Mouse (Mus musculus) heart, postnatal 0 days (tissue): ENCODE results near the gene Cog3. TPM values are rescaled to one million over a fixed set of nuclear protein-coding genes. Genes with fewer than 3 reads are reported as not detected.
"Not testable (repeated sequence)": the region's sequence is repeated elsewhere in the genome, so short reads cannot be mapped to it uniquely, and the experiment has no call there.

ENCODE experiments used
- ATAC-seq: fragments of 200-750 bp; cut with Nextera tagmentation; 2 replicates; pipeline ENCODE4 v1.8.0; 2017; ENCODE audit warnings: low read depth, moderate number of reproducible peaks, moderate library complexity; ENCODE audit not compliant: insufficient read depth
- DNase-seq: peaks from one replicate; pipeline ENCODE4 v3.0.0-alpha.2; 2016; ENCODE audit warnings: low spot score
- H3K27ac ChIP-seq: fragments of 300-500 bp; sonication (generic); 2 replicates; pipeline ENCODE4 v1.5.1; 2014; ENCODE audit warnings: low read depth, mild to moderate bottlenecking
- H3K27me3 ChIP-seq: fragments of 300-500 bp; sonication (generic); 2 replicates; pipeline ENCODE4 v1.6.1; 2014; ENCODE audit warnings: low read length, mixed read lengths; ENCODE audit not compliant: control insufficient read depth, insufficient read depth
- H3K36me3 ChIP-seq: fragments of 300-500 bp; sonication (generic); replicated peaks from 2 replicates; pipeline ENCODE4 v1.6.1; 2014; ENCODE audit warnings: low read length, mixed read lengths; ENCODE audit not compliant: control insufficient read depth, insufficient read depth
- H3K4me1 ChIP-seq: fragments of 300-500 bp; sonication (generic); 2 replicates; pipeline ENCODE4 v1.6.1; 2014; ENCODE audit warnings: antibody characterized with exemption; ENCODE audit not compliant: control insufficient read depth, insufficient read depth
- H3K4me2 ChIP-seq: fragments of 300-500 bp; sonication (generic); 2 replicates; pipeline ENCODE4 v1.6.1; 2014; ENCODE audit warnings: low read depth, mild to moderate bottlenecking, low read length, moderate library complexity
- H3K4me3 ChIP-seq: fragments of 300-500 bp; sonication (generic); 2 replicates; pipeline ENCODE4 v1.5.1; 2014; ENCODE audit warnings: low read depth, low read length
- H3K9ac ChIP-seq: fragments of 300-500 bp; sonication (generic); replicated peaks from 2 replicates; pipeline ENCODE4 v1.6.1; 2014; ENCODE audit warnings: low read depth, low read length, mixed read lengths
- H3K9me3 ChIP-seq: fragments of 300-500 bp; sonication (generic); replicated peaks from 2 replicates; pipeline ENCODE4 v1.6.1; 2016; ENCODE audit warnings: low read length; ENCODE audit not compliant: control insufficient read depth
- CTCF ChIP-seq: IDR thresholded peaks from 2 replicates; pipeline ENCODE4 v1.5.1; 2016; ENCODE audit warnings: antibody characterized with exemption, control low read depth, low read depth
- EP300 ChIP-seq: IDR thresholded peaks from 2 replicates; pipeline ENCODE4 v1.6.1; 2016; ENCODE audit warnings: antibody characterized with exemption, low read depth
- WGBS: fragments of 180-500 bp; shearing (Covaris S2); extraction: QIAGEN DNeasy Blood & Tissue Kit; methylation state at CpG from one replicate; pipeline ENCODE4 v1.1.7; 2014; 5-methylcytosine and 5-hydroxymethylcytosine counted together
- polyA plus RNA-seq: library from polyadenylated mRNA; unstranded; fragments of >200 nt; fragmentation: Nextera tagmentation; extraction: Ambion mirVana; gene quantifications from 2 replicates; pipeline ENCODE4 v1.2.1, GENCODE M21; 2015
- total RNA-seq: library from RNA; depleted of rRNA; stranded (reverse); fragments of >200 nt; gene quantifications from 2 replicates; pipeline ENCODE4 v1.2.3, GENCODE M21; 2014; ENCODE audit warnings: low replicate concordance

Gene Cog3
- total and polyA plus RNA-seq, 2 experiments from 2014 or later, result 8.6 to 12.9 TPM

GRCm38 (mm10) chr14:75786868-75787793 is 32.8 kb upstream of the Cog3 start, which contains the start of gene Slc25a30:
TSS of gene Slc25a30 (minus strand) at chr14:75787037.
- peak within 1 kb of the TSS; percentile 89 for H3K27ac ChIP-seq
- ATAC-seq (peak; percentile 99), DNase-seq (peak; percentile 96)
- H3K9ac ChIP-seq, result peak within 1 kb of the TSS; percentile 78
- no peaks in the 10 kb centered on the region for H3K36me3 ChIP-seq
- no peaks in the 10 kb centered on the region for H3K27me3 ChIP-seq
- peak within 1 kb of the TSS; percentile 77 for H3K4me2 ChIP-seq
- H3K9me3 ChIP-seq, result no peaks in the 10 kb centered on the region
- TF ChIP-seq EP300 (peak; percentile 29; the same call in 1 of the 2 replicates), CTCF (no peak)
- WGBS, result 4% methylated on average over 50 of the region's 51 CpGs
- peaks cover 4% of the 10 kb centered on the region; the same call in 1 of the 2 replicates for H3K4me1 ChIP-seq
- H3K4me3 ChIP-seq, result peak within 1 kb of the TSS; percentile 77

DNA sequence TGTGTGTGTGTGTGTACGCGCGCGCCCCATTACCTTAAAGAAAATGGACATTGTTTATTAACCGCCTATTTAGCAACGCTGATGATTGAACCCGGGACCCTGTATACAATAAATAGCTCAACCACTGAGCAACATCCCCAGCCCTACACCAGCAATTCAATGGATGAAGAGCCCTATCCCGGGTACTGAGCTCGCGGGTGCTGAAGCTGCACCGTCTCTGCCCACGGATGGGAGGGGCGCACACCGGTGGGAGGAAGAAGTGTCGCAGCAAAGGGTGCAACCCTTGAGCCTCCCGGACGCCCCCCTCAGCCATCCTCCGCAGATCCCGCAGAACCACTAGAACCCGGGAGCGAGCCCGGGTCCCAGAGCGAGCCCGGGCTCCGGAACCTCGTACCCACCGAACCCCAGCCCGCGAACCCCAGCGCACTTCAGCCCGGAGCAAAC is 32.1 kb upstream of the Cog3 start:
- 2% methylated on average over 23 of the region's 31 CpGs for WGBS
- H3K9ac ChIP-seq, result peak overlapping the region; percentile 78

DNA sequence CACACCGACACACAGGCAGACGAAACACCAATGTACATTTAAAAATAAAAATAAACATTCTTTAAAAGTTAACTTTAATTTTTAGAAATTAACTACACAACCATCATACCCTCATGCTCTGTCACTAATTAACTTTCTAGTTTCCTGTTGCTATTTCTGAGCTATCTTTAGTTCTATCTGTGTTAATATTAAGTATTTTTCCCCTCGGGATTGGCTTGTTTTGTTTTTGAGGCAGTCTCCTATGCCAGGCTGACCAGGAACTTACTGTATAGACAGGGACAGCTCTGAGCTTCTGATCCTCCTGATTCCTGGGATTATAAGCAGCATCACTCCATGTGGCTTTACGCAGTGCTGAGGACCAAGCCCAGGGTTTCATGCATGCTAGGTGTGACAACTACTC is 25.6 kb upstream of the Cog3 start:
- no peak for DNase-seq

More for the DNA sequence above, 32.1 kb upstream of the Cog3 start:
- peaks cover 4% of the 10 kb centered on the region; the same call in 1 of the 2 replicates for H3K4me1 ChIP-seq
- H3K9me3 ChIP-seq, result no peaks in the 10 kb centered on the region
- ATAC-seq (peak; percentile 62), DNase-seq (peak; percentile 9)
- H3K27ac ChIP-seq, result peak overlapping the region; percentile 89
- H3K27me3 ChIP-seq, result no peaks in the 10 kb centered on the region
- peak overlapping the region; percentile 77 for H3K4me2 ChIP-seq
- H3K4me3 ChIP-seq, result peak overlapping the region; percentile 77
- TF ChIP-seq EP300 (no peak), CTCF (no peak)
- no peaks in the 10 kb centered on the region for H3K36me3 ChIP-seq

DNA sequence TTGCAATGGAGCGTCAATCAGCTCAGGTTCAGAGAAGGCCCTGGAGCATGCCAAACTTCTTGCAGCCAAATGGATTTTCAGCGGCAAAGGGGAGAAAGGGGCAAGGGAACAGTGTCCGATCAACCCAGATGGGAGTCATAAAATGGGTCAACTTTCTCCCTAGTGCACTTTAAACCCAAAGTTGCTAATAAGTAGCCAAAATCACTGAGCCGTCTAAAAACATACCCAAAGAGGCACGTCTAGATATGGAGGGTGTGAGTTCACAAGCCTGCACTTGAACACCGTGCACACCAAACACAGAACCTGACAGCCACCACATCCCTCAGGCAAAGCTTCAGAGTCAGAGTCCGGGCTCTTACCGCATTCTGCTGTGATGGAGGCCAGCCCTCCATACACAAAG is 22.3 kb upstream of the Cog3 start:
- ATAC-seq, result no peak
- TF ChIP-seq CTCF (no peak), EP300 (no peak)
- 93% methylated on average over 8 of the region's 8 CpGs for WGBS
- Histone ChIP-seq H3K4me2 (no peak overlapping the region), H3K27ac (no peak overlapping the region), H3K4me1 (peaks cover 14% of the 10 kb centered on the region), H3K9me3 (no peaks in the 10 kb centered on the region), H3K36me3 (peaks cover 9% of the 10 kb centered on the region; the same call in 1 of the 2 replicates), H3K9ac (no peak overlapping the region), H3K27me3 (no peaks in the 10 kb centered on the region), H3K4me3 (no peak overlapping the region)
- DNase-seq, result no peak

More for the DNA sequence above, 25.6 kb upstream of the Cog3 start:
- no peak overlapping the region for H3K4me3 ChIP-seq
- H3K27ac ChIP-seq, result no peak overlapping the region
- TF ChIP-seq CTCF (no peak), EP300 (no peak)
- peaks cover 9% of the 10 kb centered on the region; the same call in 1 of the 2 replicates for H3K36me3 ChIP-seq
- no peaks in the 10 kb centered on the region for H3K27me3 ChIP-seq
- H3K4me1 ChIP-seq, result no peaks in the 10 kb centered on the region
- ATAC-seq, result no peak
- no peak overlapping the region for H3K4me2 ChIP-seq
- no peaks in the 10 kb centered on the region for H3K9me3 ChIP-seq
- 90% methylated on average over 4 of the region's 4 CpGs for WGBS
- H3K9ac ChIP-seq, result no peak overlapping the region

- H3K36me3 ChIP-seq, result peaks cover 22% of the 10 kb centered on the region
- H3K4me2 ChIP-seq, result no peak overlapping the region
- H3K27ac ChIP-seq, result peak overlapping the region; percentile 92
- 29% methylated on average over 8 of the region's 8 CpGs for WGBS
- peaks cover 14% of the 10 kb centered on the region for H3K4me1 ChIP-seq
- TF ChIP-seq EP300, result no peak
- no peak for TF ChIP-seq CTCF
- H3K27me3 ChIP-seq, result no peaks in the 10 kb centered on the region
- no peak overlapping the region for H3K4me3 ChIP-seq
- no peaks in the 10 kb centered on the region for H3K9me3 ChIP-seq
- H3K9ac ChIP-seq, result peak overlapping the region; percentile 41
- DNase-seq (peak; percentile 90), ATAC-seq (peak; percentile 93)
Measured at GRCm38 (mm10) chr14:75773431-75773830, 19.1 kb upstream of the Cog3 start.

GRCm38 (mm10) chr14:75772407-75772806 is 18.1 kb upstream of the Cog3 start:
- not testable (repeated sequence) for ATAC-seq, H3K27me3 ChIP-seq, H3K4me3 ChIP-seq, H3K9me3 ChIP-seq, DNase-seq, H3K4me2 ChIP-seq
- 0 out of 2 replicates have a peak overlapping the region, but pooled peaks have one; percentile 41 for H3K9ac ChIP-seq
- peaks cover 22% of the 10 kb centered on the region for H3K36me3 ChIP-seq
- H3K27ac ChIP-seq, result peak overlapping the region; percentile 92
- 69% methylated on average over 3 of the region's 3 CpGs for WGBS
- peaks cover 14% of the 10 kb centered on the region for H3K4me1 ChIP-seq
